Mouse (Mus musculus): ENCODE measurements around the gene Oas1d. TPM values are rescaled to one million over a fixed set of nuclear protein-coding genes. Genes with fewer than 3 reads are reported as not detected.

Oas1d gene
- not detected in 2 replicates for polyA plus RNA-seq (2015; fragmentation: Nextera tagmentation; extraction: Ambion mirVana)

DNA sequence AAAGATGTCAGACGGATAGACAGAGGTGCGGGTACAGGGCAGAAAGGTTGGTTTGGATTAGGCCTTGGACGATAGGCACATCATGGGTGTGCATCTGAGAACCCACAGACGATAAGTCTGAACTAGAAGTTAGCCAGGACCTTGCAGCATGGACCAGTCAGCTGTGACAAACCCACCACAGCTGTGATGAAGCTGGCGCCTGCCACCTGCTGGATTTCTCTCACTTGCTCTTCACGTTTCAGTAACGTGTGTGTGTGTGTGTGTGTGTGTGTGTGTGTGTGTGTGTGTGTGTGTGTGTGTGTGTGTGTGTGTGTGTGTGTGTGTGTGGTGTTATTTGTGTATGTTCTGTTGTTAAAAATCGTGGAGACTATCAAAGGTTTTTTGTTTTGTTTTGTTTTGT is at the start of gene Oas1d:
Gene Oas1d, plus strand, starts transcription at position 333 of the 400 bp plus-strand sequence.

GRCm38 (mm10) chr5:120887413-120887812 is 26.9 kb upstream of the Oas1d start, which contains the start of gene Oas1g:
Gene Oas1g, minus strand, starts transcription at chr5:120887613.

GRCm38 (mm10) chr5:120906791-120907733 is 7.3 kb upstream of the Oas1d start, which contains the start of gene Oas1a:
Gene Oas1a, minus strand, starts transcription at chr5:120907521.

Other genes with a start within 250 kb of the Oas1d start
- 0.62 and 0.68 TPM in 2 replicates for gene Dtx1, start 202.6 kb upstream of the Oas1d start, polyA plus RNA-seq (2015; fragmentation: Nextera tagmentation; extraction: Ambion mirVana)
- 0.94 and 1.2 TPM in 2 replicates for gene Oas2, start 164.7 kb upstream of the Oas1d start, polyA plus RNA-seq (2015; fragmentation: Nextera tagmentation; extraction: Ambion mirVana)
- 0.14 and 0.37 TPM in 2 replicates for gene Oas3, start 136.9 kb upstream of the Oas1d start, polyA plus RNA-seq (2015; fragmentation: Nextera tagmentation; extraction: Ambion mirVana)
- gene Oas1e, start 119.0 kb upstream of the Oas1d start, polyA plus RNA-seq (2015; fragmentation: Nextera tagmentation; extraction: Ambion mirVana) = 0.08 and 0.23 TPM in 2 replicates
- 0.28 and 0.45 TPM in 2 replicates for gene Oas1c, start 102.0 kb upstream of the Oas1d start, polyA plus RNA-seq (2015; fragmentation: Nextera tagmentation; extraction: Ambion mirVana)
- gene Oas1f, start 67.2 kb upstream of the Oas1d start, polyA plus RNA-seq (2015; fragmentation: Nextera tagmentation; extraction: Ambion mirVana) = 0.74 TPM in 1 of 2 replicates, not detected in the other
- gene Oas1h, start 53.1 kb upstream of the Oas1d start, polyA plus RNA-seq (2015; fragmentation: Nextera tagmentation; extraction: Ambion mirVana) = not detected in 2 replicates
- gene Oas1g, start 26.9 kb upstream of the Oas1d start, polyA plus RNA-seq (2015; fragmentation: Nextera tagmentation; extraction: Ambion mirVana) = 0.64 and 0.87 TPM in 2 replicates
- 3.6 and 4.4 TPM in 2 replicates for gene Oas1a, start 7.0 kb upstream of the Oas1d start, polyA plus RNA-seq (2015; fragmentation: Nextera tagmentation; extraction: Ambion mirVana)
- 0.02 TPM in 1 of 2 replicates, not detected in the other for gene Rph3a, start 95.6 kb downstream of the Oas1d start, polyA plus RNA-seq (2015; fragmentation: Nextera tagmentation; extraction: Ambion mirVana)

All from skeletal muscle tissue, postnatal 0 days (tissue).